In the genomic region with DNA sequence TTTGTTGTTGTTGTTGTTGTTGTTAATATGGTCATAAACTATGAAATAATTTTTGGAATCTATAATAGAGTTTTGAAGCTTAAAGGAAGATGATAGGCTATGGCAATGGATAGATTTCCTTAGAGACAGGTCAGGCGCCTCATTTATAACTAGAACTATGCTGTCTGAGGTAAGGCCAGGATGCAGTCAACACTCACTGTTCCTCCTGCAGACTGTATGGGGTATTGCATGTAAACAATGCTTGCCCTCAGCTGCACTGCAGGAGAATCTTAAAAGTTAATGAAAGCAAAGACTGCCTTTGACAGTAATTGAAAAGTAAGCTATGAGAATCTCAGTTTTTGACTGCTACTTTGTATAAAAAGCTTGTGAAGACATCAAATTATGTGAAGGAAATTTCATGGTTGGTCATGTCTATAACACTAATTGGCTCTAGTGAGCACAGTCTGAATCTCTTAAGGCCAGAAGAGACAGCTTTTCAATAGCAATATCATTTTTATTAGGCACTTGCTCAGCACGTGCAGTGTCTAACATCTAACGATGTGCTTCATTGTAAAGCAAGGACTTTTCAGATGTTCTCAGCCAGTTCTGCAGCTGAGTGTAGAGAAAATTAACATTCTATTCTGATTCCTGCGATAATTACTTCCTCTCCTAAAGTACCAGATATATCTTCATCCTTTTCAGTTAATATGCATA, we compare ENCODE assay signal across 20 mouse cellular contexts.
DNase-seq lines count a peak whose midpoint lies in the region; ATAC-seq and TF ChIP-seq lines count a peak whose summit lies in the region.
"Had no signal": no experiment of that assay in that cellular context is flagged by ENCODE, and none has a peak within 500 bp of the region (broad histone marks: within the 10 kb centered on the region; RNA-seq: fewer than 3 reads in every experiment).

No protein-coding gene starts in this region.

- H3K4me1 ChIP-seq in hindbrain, postnatal 0 days (ENCODE audit: insufficient read depth, low read length): no peaks in the 10 kb centered on the region
- no peaks in the 10 kb centered on the region for H3K4me1 ChIP-seq in hindbrain, embryonic 14.5 days (replicated peaks; ENCODE audit: control insufficient read depth, insufficient read depth, low read length)
- H3K4me1 ChIP-seq in embryonic facial prominence, embryonic 10.5 days: no peaks in the 10 kb centered on the region
- no peaks in the 10 kb centered on the region for H3K4me1 ChIP-seq in forebrain, embryonic 14.5 days (ENCODE audit: control insufficient read depth, insufficient read depth, low read length)
- H3K4me1 ChIP-seq: stomach, embryonic 15.5 days had no signal

- H3K9ac ChIP-seq in hindbrain, postnatal 0 days (replicated peaks; ENCODE audit: low read length): no peak overlapping the region
- H3K9ac ChIP-seq in hindbrain, embryonic 14.5 days: no peak overlapping the region
- H3K9ac ChIP-seq in forebrain, embryonic 14.5 days (ENCODE audit: low read length): no peak overlapping the region
- H3K9ac ChIP-seq: liver, embryonic 14.5 days; stomach, embryonic 15.5 days had no signal

- peak; percentile 25; the same call in 1 of the 2 replicates for TF ChIP-seq CTCF in hindbrain, postnatal 0 days (IDR thresholded peaks at IDR 0.05; ENCODE audit: low read depth)

- H3K9me3 ChIP-seq in hindbrain, postnatal 0 days (ENCODE audit: low read length): no peaks in the 10 kb centered on the region
- no peaks in the 10 kb centered on the region for H3K9me3 ChIP-seq in hindbrain, embryonic 14.5 days (ENCODE audit: control insufficient read depth, low read length)
- H3K9me3 ChIP-seq in embryonic facial prominence, embryonic 10.5 days: no peaks in the 10 kb centered on the region
- H3K9me3 ChIP-seq in forebrain, embryonic 14.5 days (replicated peaks; ENCODE audit: control insufficient read depth, low read length): no peaks in the 10 kb centered on the region
- H3K9me3 ChIP-seq: stomach, embryonic 15.5 days had no signal

- H3K4me2 ChIP-seq in hindbrain, postnatal 0 days (ENCODE audit: low read depth, low read length): no peak overlapping the region
- no peak overlapping the region for H3K4me2 ChIP-seq in hindbrain, embryonic 14.5 days (replicated peaks)
- no peak overlapping the region for H3K4me2 ChIP-seq in forebrain, embryonic 14.5 days (ENCODE audit: low read length)
- H3K4me2 ChIP-seq: stomach, embryonic 15.5 days had no signal

- ATAC-seq in hindbrain, postnatal 0 days: peak; percentile 66; the same call in 1 of the 2 replicates
- no peak for ATAC-seq in hindbrain, embryonic 14.5 days (ENCODE audit: low FRiP score)
- ATAC-seq in CD4-positive, CD25-positive, alpha-beta regulatory T cell, adult 4 months: peak; percentile 77
- peak; percentile 74 for ATAC-seq in inflammation-experienced regulatory T-cells, adult 6 months
- no peak for ATAC-seq in forebrain, embryonic 14.5 days
- ATAC-seq: intestine, embryonic 16.5 days had no signal

- H3K27me3 ChIP-seq in hindbrain, postnatal 0 days (ENCODE audit: insufficient read depth, low read length): no peaks in the 10 kb centered on the region
- no peaks in the 10 kb centered on the region for H3K27me3 ChIP-seq in hindbrain, embryonic 14.5 days (ENCODE audit: control insufficient read depth, insufficient read depth, low read length)
- H3K27me3 ChIP-seq in embryonic facial prominence, embryonic 10.5 days (replicated peaks; ENCODE audit: low read depth, poor library complexity, severe bottlenecking): no peaks in the 10 kb centered on the region
- H3K27me3 ChIP-seq in forebrain, embryonic 14.5 days (replicated peaks; ENCODE audit: control insufficient read depth, insufficient read depth, low read length): no peaks in the 10 kb centered on the region
- H3K27me3 ChIP-seq: stomach, embryonic 15.5 days had no signal

- no peaks in the 10 kb centered on the region for H3K36me3 ChIP-seq in hindbrain, postnatal 0 days (ENCODE audit: insufficient read depth, low read length)
- H3K36me3 ChIP-seq in hindbrain, embryonic 14.5 days (replicated peaks; ENCODE audit: control insufficient read depth, insufficient read depth): peaks cover 3% of the 10 kb centered on the region; the same call in 1 of the 2 replicates
- peaks cover 13% of the 10 kb centered on the region for H3K36me3 ChIP-seq in embryonic facial prominence, embryonic 10.5 days (replicated peaks)
- peaks cover 6% of the 10 kb centered on the region; the same call in 1 of the 2 replicates for H3K36me3 ChIP-seq in forebrain, embryonic 14.5 days (ENCODE audit: control insufficient read depth, insufficient read depth, low read length)
- H3K36me3 ChIP-seq: stomach, embryonic 15.5 days had no signal

- H3K27ac ChIP-seq in hindbrain, postnatal 0 days: no peak overlapping the region
- no peak overlapping the region for H3K27ac ChIP-seq in hindbrain, embryonic 14.5 days
- no peak overlapping the region for H3K27ac ChIP-seq in embryonic facial prominence, embryonic 10.5 days (replicated peaks)
- H3K27ac ChIP-seq in forebrain, embryonic 14.5 days (ENCODE audit: low read depth, low read length): no peak overlapping the region
- H3K27ac ChIP-seq: liver, embryonic 14.5 days; macrophage; stomach, embryonic 15.5 days had no signal

- H3K4me3 ChIP-seq in hindbrain, postnatal 0 days (ENCODE audit: low read length): no peak overlapping the region
- no peak overlapping the region for H3K4me3 ChIP-seq in hindbrain, embryonic 14.5 days (replicated peaks; ENCODE audit: low read length)
- no peak overlapping the region for H3K4me3 ChIP-seq in embryonic facial prominence, embryonic 10.5 days
- H3K4me3 ChIP-seq in forebrain, embryonic 14.5 days (ENCODE audit: low read depth, low read length): no peak overlapping the region
- H3K4me3 ChIP-seq: erythroblast, embryonic 14.5 days; myocyte; stomach, embryonic 15.5 days had no signal

- WGBS in hindbrain, postnatal 0 days: 70% methylated on average over 4 of the region's 4 CpGs
- 77% methylated on average over 4 of the region's 4 CpGs for WGBS in hindbrain, embryonic 14.5 days
- WGBS in embryonic facial prominence, embryonic 10.5 days: 90% methylated on average over 4 of the region's 4 CpGs
- 47% methylated on average over 4 of the region's 4 CpGs for WGBS in forebrain, embryonic 14.5 days

- DNase-seq in hindbrain, postnatal 0 days (ENCODE audit: low spot score): no peak
- DNase-seq in hindbrain, embryonic 14.5 days (ENCODE audit: low spot score): no peak
- DNase-seq in 3T3-L1 (ENCODE audit: low read depth, low spot score): peak; percentile 25
- DNase-seq in embryonic facial prominence, embryonic 10.5 days (ENCODE audit: low spot score): no peak
- no peak for DNase-seq in ovary, postnatal 14 days (ENCODE audit: low spot score)
- no peak for DNase-seq in forebrain, embryonic 14.5 days (ENCODE audit: low spot score)
- DNase-seq: cerebellum, adult 8-10 months; embryo, embryonic 11 days; heart, postnatal 10 days; kidney, postnatal 36 days; layer of hippocampus, postnatal 36 days; thymus, postnatal 36 days had no signal

Comparison
In these comparisons a context has a peak if more than half of its experiments do, and no peak if none do; other contexts are left out.
1. ATAC-seq: peak in hindbrain, postnatal 0 days (single experiment), CD4-positive, CD25-positive, alpha-beta regulatory T cell, adult 4 months (single experiment) and inflammation-experienced regulatory T-cells, adult 6 months (single experiment); none in hindbrain, embryonic 14.5 days (single experiment) and forebrain, embryonic 14.5 days (single experiment).